Mouse (Mus musculus): ENCODE results near the gene Eif4g2.

DNA sequence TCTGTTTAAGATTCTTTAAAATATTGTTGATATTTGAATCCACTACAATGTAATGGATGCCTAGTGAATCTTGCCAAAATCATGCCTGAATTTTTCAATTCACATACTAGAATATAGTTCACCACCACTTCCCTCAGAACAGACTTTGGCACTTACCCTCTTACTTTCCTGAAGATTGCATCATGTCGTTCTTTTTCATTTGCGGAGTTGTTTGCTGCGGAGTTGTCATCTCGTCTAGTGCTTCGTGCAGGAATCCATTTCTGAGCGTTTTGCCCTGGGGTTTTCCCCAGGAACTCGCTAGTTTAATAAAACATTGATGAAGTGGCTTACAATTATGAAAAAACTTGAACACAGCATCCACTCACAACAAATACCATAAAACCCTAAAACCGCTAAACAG, 2.8 kb downstream of the Eif4g2 start:
- TF ChIP-seq GATA1 (IDR thresholded peaks at IDR 0.05; ENCODE audit: borderline replicate concordance, low read length) (no peak), FLI1 (IDR thresholded peaks at IDR 0.05; ENCODE audit: low read length) (no peak)

Measured in megakaryocyte, embryonic 14.5 days (primary cell).